Mouse (Mus musculus): ENCODE measurements around the gene BC049715.

DNA sequence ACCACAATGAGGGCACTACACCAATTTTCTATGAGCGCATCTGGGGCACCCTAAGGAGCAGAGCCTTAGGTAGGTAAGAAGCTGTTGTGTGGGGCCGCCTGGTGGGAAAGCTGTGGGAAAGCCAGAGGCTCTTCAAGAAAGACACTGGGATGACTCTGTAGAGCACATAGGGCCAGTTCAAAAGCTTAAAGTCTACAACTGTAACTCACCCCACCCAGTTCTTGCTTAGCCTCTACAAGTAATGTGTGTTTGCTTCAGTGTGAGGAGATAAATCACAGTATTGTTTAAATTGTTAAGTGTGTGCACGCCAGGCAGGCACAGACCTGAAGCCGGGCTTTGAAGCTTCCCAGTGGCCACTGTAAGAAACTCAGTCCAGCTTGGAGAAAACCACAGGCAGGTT lies 38.7 kb downstream of the BC049715 start:
- TF ChIP-seq CTCF (IDR thresholded peaks at IDR 0.05; ENCODE audit: extremely low read depth, insufficient read length, insufficient replicate concordance, low read depth, low read length) (no peak), POLR2A (IDR thresholded peaks at IDR 0.05; ENCODE audit: low read depth, low read length) (no peak)
